Mouse (Mus musculus) right cerebral cortex, postnatal 4 days (tissue): ENCODE measurements around the gene Tex13b.
"Not testable (repeated sequence)": the region's sequence is repeated elsewhere in the genome, so short reads cannot be mapped to it uniquely, and the experiment has no call there.

Experiments
- DNase-seq: peaks from one replicate; pipeline ENCODE4 v3.0.0-alpha.2; 2022

Tex13b gene

DNA sequence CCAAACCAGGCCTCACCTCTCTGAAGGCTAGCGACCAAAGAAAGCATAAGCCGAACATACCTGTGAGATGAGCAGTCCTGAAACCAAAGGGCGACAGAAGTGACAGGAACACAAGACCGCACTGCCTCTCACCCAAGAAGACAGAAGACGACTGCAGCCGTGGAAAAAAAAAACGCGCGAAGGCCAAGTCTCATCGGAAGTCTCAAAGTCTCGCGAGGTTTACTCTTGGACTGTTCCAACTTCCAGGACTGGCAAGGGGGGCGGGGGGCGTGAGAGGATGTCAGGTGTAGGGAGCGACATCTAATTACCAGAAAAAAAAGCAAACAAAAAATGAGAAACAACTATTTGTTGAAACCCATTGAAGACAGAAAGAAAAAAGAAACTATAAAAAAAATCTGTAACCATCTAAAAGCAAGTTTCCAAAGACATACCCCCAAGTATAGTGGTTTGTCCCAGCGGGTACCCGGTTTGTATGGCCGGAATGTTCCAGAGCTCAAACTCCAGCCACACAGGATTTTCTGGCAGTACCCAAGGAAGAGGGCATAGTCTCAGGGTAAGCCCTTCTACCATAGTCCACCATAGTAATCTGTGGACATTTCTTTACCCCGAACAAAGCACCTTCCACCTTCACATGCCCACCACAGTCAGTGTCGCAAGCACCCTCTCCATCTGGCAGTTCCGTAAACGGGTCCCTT lies at the start of gene Tex13b:
Gene Tex13b (minus strand): TSS at position 122 of the 695 bp plus-strand sequence.
- DNase-seq = no peak

DNA sequence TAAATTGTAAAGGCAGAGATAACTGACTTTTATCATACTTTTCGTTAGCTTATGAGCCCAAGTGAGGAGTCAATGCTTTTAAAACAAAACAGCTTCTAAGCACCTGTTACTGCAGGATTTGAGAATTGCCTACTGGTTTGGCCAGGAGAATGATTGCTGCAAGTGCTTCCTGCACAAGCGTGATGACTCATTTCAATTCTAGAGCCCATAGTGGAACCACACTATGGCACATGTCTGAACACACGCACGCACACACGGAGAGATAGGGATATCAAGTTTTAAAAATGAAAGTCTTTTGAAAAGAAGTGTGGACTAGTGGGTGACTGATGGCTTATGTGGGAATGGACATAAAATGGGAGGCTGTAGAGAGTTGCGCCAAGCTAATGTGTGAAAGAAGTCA lies 49.5 kb upstream of the Tex13b start:
- DNase-seq = no peak

GRCm38 (mm10) chrX:140857445-140857844 lies 44.2 kb upstream of the Tex13b start:
- no peak for DNase-seq

DNA sequence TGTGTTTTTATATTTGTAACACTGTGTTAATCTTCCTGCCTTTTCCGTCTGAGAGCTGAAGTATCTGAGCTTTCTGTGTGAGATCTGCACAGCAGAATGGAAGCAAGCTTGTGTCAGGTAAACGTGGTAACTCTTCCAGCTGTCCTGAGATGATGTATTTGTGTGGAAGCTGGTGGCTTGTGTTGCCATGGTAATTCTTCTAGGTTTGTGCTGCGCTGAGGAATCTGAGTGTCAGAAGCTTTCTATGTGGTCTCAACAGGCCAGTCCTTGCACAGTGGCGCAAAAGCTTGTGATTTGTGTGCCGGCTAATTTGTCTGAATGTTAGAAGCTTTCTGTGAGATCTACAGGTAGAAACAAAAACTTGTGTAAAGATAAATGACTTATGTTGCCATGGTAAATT lies 43.8 kb upstream of the Tex13b start:
- not testable (repeated sequence) for DNase-seq

- DNase-seq = no peak
Observed at GRCm38 (mm10) chrX:140854561-140854960, 41.3 kb upstream of the Tex13b start.

DNA sequence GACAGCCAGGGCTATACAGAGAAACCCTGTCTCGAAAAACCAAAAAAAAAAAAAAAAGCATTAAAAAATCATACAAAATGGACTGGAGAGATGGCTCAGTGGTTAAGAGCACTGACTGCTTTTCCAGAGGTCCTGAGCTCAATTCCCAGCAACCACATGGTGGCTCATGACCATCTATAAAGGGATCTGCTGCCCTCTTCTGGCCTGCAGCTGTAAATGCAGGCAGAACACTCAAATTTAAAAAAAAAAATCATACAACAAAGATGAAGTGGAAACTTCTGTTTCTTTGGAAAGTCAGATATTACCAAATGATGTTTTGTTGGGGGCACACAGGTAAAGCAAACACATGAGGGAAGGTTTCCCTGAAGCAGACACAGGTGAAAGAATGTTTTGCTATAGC lies 32.2 kb upstream of the Tex13b start:
- not testable (repeated sequence) for DNase-seq

DNA sequence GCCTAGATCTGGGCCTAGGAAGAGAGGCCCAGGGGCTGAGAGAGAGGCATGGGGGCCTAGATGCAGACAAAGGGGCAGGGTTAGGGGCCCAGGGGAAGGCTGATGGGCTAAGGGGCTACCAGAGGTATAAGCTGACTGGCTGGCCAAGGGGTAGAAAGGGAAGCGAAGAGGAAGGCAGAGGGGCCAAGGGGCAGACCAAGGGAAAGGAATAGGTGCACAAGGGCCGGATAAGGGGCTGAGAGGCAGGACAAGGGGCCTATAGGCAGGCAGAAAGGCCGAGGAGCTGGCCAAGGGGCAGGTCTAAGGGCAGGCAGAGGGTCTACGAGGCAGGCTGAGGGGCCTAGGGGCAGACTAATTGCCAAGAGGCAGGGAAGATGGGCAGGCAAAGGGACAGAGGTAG lies 26.7 kb upstream of the Tex13b start:
- DNase-seq = no peak

- DNase-seq = no peak
Observed at GRCm38 (mm10) chrX:140838077-140838476, 24.8 kb upstream of the Tex13b start.

DNA sequence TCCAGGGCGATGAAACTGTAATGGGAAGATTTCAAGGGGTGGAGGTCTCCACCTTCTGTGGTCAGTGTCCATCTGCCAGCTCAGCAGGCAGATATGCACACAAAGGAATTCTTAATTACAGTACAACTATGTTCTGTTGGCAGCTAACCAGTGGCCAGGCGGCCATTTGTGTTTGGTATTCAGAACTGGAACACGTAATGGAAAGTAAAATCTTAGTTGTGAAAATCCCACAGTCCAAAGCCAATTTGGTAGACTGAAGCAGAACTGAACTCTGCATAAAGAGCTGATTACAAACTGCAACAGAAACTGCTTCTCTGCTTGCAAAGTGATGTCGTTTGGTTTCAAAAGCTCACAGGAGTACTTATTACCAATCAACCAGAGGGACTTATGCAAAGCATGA lies 18.5 kb upstream of the Tex13b start:
- DNase-seq = no peak

GRCm38 (mm10) chrX:140822295-140822694 lies 9.1 kb upstream of the Tex13b start:
- DNase-seq = no peak

DNA sequence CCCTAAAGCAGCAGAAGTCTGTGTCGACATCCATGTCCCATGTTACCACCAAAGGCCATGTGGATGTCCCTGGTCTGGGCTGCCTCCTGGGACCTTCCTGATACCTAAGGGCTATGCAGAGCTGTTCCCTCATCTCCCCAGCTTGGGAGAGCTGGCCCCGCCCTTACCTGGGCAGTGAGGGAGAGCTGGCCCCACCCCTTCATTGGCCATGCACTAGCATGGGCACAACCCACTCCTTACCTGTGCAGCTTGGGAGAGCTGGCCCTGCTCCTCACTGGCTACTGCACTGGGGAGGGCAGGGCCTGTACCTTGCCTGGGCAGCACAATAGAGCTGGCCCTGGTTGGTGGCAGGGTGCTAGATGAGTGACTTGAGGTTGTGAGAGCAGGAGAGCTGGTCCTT lies 7.9 kb downstream of the Tex13b start:
- DNase-seq = no peak

- no peak for DNase-seq
Observed at GRCm38 (mm10) chrX:140769794-140770193, 43.4 kb downstream of the Tex13b start.
